Mouse (Mus musculus) CH12F3 (cell line): ENCODE measurements around the gene Ndrg4.
"Not testable (repeated sequence)": the region's sequence is repeated elsewhere in the genome, so short reads cannot be mapped to it uniquely, and the experiment has no call there.

Experiments used
- in situ Hi-C: fragments of 300-500 bp; cut with MboI; formaldehyde crosslinking; loops from 2 replicates; pipeline ENCODE4 v1.14.3; 2020; ENCODE audit warnings: low sequenced_read_pairs

Gene Ndrg4

DNA sequence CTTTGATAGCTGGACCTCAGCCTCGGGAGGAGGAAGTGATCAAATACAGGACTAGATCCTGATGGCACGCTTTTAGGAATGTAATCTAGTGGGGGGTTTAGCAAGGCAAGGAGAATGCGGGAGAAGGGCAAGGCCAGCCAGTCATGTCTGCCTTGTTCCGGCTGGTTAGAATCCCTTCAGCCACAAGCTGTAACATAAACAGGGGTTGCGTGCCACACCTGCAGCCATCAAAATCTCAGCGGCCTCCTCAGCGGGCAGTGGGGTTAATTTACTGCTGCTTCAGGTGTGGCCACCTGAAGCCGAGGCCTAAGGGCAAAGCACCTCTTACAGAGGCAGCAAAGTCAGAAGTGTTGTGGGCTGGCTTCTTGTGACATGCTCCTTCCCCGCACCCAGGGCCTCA is at the start of gene Ndrg4:
Gene Ndrg4 (plus strand): TSS at position 350 of the 400 bp plus-strand sequence.
- in situ Hi-C loops = no loop called here

DNA sequence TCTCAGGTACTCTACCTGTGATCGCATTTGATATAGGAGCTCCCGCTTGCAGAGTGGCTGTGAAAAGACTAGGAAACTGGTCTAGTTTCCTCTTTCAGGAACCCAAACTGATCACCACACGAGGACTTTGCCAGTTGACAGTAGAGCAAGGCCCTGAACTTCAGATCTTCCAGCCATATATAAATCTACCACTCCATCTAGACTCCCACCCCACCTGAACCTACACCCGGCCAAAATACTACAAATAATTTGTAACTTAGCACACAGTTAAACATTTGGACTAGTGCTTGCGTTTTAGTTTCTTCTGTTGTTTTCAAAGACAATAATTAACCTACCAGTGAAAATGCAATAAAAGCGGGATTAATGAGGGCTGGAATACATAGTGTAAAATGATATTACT is 43.9 kb upstream of the Ndrg4 start:
- in situ Hi-C loops = no loop called here

DNA sequence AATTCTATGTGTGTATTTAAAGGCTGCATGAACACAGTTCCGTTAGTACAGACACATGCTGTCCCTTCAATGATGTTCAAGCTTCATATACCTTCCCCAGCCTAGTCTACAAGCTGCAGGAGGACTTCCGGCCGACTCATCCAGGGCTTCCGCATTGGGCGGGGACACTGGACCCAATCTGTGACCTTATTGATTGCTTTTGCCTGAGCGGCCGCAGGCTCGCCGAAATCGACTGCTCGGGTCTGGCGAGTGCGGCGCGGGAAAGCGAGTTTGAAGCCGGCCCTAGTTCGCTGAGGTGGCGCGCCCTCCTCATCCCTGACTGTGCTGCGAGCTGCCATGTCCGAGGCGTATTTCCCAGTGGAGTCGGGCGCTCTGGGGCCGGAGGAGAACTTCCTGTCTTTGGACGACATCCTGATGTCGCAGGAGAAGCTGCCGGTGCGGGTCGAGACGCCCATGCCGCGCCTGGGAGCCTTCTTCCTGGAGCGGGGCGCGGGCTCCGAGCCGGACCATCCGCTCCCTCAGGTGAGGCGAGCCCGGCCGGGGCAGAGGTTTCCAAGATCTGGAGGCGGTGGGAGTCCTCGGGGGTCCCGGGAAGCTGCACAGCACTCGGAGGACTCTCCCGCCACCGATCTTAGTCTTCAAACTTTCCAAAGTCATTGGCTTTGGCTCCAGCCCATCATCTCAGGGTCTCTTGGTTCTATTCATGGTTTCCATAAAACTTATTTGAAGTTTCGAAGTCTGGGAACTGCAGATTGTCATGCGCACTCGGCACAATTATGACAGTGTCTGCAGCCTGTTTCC is 43.3 kb upstream of the Ndrg4 start, which contains the start of gene Gins3:
Gene Gins3 (plus strand): TSS at position 192 of the 801 bp plus-strand sequence.
- in situ Hi-C loops = no loop called here

- in situ Hi-C loops = no loop called here
Measured at GRCm38 (mm10) chr8:95634063-95634340, 42.8 kb upstream of the Ndrg4 start.

DNA sequence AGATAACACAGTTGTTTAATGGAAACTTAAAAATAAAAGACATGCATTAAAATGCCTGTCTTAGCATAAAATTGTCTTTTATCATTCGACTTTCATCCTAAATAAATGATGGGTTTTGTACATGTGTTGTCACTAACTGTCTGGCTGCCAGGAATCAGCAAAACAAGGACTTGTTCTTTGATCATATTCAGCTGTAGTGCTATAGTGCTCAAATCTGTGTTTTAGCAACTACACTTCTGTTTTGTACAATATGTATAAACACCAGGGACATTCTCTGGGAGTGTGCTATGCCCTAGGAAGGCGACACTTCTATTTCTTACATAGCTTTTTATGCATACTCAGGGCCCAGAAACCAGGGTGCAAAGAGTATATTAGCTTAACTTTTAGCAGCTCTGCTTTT is 31.8 kb upstream of the Ndrg4 start:
- in situ Hi-C loops = no loop called here

DNA sequence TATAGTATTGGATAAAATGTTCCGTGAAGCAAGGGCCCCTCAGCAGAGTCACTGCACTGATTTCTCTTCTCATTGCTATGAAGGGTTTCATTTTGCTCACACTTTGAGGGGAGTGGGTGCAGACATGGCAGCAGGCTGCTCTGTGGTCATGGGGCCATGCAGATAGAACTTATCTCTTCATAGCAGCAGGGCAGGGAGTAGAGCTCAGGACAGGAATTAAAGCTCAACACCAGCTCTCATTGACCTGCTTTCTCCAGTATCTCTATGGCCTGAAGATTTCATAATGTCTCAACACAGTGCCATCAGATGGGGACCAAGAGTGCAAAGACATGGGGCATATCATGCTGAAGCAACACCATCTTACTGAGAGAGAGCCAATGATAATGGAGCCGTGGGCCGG is 28.5 kb upstream of the Ndrg4 start:
- in situ Hi-C loops = no loop called here

DNA sequence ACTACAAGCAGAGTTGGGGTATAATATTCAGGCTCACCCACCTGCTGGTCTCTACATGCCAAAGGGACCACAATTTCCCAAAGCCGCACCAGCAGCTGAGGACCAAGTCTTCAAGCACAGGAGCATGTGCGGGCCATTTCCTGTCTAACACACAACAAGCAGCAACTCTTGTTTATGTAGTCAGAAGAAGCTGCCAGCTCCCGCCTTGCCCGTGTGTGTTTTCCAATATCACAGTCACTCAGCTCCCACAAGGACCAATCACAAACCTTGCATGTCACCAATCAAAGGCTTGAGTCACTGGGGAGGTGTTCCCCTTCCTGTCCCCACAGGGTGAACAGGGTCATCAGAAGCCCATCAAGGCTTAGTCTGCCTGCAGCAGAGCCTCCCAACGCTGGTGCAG is 23.4 kb upstream of the Ndrg4 start:
- in situ Hi-C loops = no loop called here

GRCm38 (mm10) chr8:95655831-95656230 is 20.9 kb upstream of the Ndrg4 start:
- in situ Hi-C loops = no loop called here

DNA sequence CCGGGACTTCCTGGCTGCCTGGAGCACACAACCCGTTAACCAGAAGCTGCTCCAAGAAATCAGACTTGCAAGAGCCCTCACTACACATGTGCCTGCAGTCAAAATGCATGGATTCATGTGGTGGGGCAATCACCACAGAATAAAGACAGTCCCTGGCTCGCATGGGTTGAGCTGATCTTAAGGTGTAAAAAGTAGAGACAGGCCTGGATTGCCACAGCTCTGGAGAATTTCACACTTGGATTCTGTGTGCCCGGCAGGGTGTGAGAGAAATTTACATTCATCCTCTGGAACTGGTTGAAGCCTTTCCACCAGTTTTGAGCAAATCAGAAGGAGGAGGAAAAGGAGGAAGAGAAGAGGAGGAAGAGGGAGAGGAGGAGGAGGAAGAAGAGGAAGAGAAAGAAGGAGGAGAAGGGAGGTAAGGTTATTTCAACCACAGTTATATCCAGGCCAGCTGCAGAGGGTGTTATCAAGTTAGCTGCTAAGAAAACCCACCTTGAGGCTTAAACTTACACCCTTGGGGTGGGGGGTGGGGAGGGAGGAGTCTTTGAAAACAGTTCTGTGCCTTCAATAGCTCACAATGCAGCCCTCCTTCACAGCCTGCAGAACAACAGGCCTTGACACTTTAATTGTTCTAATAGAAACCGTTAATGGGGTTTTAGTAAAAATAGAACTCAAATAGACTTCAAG is 20.3 kb upstream of the Ndrg4 start:
- in situ Hi-C loops = no loop called here

DNA sequence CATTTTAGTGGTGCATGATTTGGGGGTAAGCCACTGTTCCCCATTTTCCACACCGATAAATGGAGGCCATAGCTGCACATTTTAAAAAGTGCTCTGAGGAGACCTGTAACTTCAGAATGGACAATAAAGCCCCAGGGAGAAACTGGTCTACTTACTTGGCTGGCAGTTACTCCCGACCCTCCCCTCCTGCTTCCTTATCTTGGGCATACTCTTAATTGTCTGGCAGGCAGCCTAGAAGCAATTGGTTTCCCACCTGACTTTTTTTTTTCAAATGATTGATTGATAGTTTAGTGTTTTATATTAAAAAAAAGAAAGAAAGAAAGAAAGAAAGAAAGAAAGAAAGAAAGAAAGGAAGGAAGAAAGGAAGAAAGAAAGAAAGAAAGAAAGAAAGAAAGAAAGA is 19.3 kb upstream of the Ndrg4 start:
- in situ Hi-C loops = no loop called here

- in situ Hi-C loops = no loop called here
Measured at GRCm38 (mm10) chr8:95660334-95660882, 16.4 kb upstream of the Ndrg4 start.

DNA sequence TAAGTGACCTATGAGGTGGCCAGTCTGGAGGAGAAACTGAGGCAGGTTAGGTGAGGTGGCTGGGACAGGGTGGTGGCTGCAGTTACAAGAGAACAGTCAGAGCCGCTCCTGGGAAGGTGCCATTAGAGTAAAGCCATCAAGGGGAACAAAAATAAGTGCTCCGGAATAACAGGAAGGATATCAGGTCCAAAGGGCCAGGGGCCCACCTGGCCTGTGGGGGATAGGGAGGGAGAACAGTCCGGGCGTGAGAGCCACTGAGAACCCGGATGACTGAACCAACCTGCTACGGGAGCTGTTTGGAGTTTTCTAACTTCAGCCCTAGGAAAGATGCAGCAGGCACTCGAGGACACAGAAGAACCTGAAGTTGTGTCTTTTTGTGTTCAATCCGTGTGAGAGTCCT is 15.7 kb upstream of the Ndrg4 start:
- in situ Hi-C loops = no loop called here

- in situ Hi-C loops = no loop called here
Measured at GRCm38 (mm10) chr8:95661575-95661974, 15.2 kb upstream of the Ndrg4 start.

DNA sequence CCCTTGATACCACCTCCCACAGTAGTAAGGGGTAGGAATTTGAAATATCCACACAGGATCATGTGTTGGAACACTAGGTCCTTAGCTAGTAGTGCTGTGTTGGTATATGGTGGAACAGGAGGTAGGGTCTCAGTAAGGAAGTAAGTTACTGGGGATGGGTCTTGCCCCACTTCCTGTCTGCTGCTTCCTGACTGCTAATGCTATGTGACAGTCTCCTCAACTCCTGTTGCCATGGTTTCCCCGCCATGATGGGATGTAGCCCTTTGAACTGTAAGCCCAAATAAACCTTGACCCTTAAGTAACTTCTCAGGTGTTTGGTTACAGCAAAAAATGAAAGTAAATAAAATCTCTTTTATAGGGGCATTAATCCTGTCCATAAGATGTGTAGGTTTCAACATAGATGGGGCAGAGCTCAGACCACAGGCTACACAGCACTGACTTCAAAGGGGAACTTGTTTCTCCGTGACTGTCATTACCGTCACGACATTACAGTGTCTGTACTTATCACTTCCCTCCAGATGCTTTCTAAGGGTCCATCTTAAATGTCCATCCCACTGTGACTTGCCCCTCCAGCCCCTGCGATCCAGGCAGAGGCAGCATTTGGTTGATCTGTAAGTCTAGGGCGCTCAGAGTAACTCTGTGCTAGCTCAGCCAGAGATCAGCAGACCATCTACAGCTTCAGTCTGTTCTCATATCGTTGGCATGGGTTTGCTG is 13.7 kb upstream of the Ndrg4 start:
- in situ Hi-C loops = no loop called here

GRCm38 (mm10) chr8:95663599-95663949 is 13.2 kb upstream of the Ndrg4 start:
- in situ Hi-C loops = no loop called here

DNA sequence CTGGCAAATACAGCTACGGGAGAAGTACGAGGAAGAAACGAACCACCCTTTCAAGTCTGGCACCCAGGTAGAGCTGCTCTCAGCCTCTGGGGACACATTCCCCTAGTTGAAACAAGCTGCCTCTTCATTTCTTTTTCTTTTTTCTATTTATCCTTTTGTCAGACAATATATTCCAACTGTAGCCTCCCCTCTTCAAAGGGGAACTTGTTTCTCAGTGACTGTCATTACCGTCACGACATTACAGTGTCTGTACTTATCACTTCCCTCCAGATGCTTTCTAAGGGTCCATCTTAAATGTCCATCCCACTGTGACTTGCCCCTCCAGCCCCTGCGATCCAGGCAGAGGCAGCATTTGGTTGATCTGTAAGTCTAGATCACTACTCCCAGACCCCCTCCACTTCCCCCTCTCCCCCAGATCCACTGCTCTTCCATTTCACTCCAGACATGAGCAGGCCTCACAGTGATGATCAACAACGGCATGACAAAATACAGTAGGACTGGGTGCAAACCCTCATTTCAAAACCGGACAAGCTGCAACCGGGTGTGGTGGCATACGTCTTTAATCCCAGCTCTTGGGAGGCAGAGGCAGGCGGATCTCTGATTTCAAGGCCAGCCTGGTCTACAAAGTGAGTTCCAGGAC is 10.8 kb upstream of the Ndrg4 start:
- in situ Hi-C loops = not testable (repeated sequence)

DNA sequence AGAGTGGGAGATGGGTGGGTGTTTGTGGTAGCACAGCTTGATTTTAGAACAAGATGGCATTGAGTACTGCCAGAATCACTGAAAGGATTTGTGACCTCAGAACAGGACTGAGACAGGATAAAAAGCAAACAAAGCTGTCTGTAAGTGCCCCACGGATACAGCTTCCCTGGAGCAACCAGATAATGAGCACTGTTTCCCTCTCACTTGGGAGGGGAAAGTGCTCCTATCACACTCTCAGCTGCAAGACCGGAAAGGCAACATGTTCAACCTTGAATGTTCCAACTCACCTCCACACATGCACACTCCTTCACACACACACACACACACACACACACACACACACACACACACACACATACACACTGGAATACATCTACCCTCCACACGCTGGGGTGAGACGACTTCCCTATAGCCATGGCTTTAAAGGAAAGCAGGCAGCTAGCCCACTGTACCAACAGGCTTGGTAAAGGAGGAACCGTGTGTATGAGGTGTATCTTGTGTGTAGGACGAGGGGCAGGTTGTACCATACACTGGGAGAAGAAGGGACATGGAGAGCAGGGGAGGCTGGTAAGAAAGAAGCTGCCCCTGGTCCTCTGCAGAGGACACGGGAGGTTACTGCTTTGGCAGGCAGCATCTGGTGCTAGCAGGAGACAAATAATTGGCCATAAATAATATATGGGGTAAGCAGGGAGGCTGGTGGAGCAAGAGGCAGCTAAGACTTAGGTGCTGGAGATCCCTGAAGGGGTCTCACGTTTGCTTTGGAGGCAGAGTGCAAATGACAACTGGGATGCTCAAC is 8.4 kb upstream of the Ndrg4 start:
- in situ Hi-C loops = no loop called here

GRCm38 (mm10) chr8:95669967-95670366 is 6.8 kb upstream of the Ndrg4 start:
- in situ Hi-C loops = no loop called here

GRCm38 (mm10) chr8:95671861-95672260 is 4.9 kb upstream of the Ndrg4 start:
- in situ Hi-C loops = no loop called here

GRCm38 (mm10) chr8:95672811-95673210 is 4.0 kb upstream of the Ndrg4 start:
- in situ Hi-C loops = no loop called here
